Mouse (Mus musculus) retina, adult 2 months (tissue): ENCODE data around the gene Crkl.
"Not testable (repeated sequence)": the region's sequence is repeated elsewhere in the genome, so short reads cannot be mapped to it uniquely, and the experiment has no call there.

ENCODE experiments used
- DNase-seq: peaks from one replicate; pipeline ENCODE4 v3.0.0-alpha.2; 2012; ENCODE audit warnings: low read depth, low spot score

The Crkl gene

DNA sequence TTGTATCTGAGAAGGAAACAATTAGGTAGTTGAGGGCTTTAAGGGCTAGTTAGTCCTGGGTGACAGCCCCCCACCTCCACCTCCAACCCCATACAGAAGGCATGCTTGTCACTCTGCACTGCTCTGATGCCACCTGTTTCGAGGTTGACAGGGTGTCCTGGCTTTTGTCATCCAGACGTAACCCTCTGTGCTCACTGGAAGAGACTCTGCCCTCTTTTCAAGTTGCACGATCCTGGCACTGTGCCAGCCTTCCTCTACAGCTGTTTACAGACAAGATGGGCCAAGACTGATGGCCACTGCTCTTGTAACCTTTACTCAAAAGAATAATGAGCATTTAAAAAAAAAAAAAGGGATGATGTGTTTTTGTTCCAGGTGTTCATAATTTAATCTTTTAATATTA lies 34.7 kb downstream of the Crkl start:
- no peak for DNase-seq

DNA sequence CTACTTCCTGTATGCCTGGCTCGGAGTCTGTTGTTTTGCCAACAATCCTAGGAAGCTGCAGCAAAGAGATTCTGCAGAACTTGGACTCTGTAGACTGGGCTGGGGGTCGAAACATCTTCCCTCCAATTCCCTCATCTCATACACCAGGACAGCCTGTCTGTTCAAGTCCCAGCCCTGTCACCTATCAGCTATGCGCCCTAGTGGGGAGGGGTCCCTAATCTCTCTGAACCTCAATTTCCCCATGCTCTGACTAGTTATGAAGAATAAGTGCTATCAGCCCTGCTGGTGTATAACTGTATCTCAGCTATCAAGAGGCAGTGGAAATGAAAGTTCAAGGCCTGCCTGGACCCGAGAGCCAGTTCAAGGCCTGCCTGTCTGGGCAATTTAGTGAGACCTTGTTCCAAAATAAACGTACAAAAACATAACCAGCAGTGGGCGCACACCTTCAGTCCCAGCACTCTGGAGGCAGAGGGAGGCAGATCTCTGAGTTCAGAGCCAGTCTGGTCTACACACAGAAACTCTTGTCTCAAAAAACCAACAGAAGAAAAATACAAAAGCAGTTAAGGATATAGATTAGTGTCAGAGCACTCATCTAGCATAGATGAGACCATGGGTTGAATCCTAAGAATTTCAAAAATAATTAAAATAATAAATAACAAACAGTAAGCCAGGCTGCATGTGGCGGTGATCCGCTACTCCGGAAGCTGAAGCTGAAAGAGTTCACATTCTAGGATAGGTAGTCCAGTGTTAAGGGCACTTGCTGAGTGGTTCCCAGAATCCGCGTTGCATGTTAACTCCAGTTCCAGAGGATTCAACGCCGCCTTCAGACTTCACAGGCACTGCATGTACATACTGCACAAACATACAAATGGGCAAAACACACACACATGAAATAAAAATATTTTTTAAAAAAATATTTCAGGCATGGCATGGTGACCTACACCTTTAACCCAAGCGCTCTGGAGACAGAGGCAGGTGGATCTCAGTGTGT lies 37.0 kb downstream of the Crkl start:
- no peak for DNase-seq

DNA sequence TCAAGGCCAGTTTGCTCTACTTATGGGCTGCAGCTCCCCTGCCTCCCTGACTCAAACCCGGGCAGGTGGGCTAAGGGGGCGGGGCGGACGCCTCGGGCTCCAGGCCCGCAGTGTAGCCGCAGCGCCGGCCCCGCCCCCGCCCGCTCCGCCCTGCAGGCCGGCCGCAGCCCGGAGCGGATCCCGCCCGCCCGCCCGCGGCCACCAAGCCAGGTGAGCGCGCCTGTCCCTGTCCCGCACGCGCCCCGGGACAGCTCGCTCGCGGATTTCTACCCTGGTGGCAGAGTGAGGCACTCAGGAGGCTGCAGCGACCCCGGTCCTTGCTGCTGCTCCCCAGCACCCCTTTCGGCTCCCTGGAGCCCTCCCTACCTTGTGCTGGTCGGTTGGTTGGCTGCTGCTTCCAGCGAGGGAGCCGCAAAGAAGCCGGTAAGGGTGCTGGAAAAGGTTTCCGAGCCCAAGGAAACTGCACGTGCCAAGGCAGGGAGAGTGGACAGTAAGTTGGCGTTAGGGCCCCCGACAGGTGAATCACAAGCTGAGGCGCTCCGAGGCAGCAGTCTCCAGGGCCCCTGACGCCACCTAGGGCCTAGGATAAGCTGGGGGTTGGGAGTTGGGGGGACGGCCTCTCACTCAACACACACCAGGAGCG lies 37.8 kb downstream of the Crkl start, which contains the start of gene Aifm3:
Gene Aifm3, plus strand, starts transcription at position 143 of the 643 bp plus-strand sequence.
- no peak for DNase-seq

DNA sequence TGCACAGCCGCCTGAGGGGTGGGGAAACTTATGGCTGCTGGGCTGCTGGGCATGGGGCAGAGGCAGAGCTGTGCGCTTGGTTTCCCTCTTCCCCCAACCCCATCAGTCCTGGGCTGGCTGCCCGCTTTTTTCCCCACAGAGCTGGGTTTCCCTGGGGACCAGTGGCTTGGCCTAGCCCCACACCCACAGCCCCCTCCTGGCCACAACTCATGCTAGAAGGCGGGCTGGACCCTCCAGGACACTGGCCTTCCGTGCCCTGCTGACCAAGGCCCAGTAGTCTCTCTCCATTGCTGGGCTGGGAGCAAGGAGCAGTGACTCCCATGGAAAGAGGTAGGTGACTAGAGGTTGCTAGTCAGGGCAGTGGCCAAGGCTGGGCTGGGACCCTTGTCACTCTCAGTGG lies 39.4 kb downstream of the Crkl start:
- DNase-seq, result no peak

DNA sequence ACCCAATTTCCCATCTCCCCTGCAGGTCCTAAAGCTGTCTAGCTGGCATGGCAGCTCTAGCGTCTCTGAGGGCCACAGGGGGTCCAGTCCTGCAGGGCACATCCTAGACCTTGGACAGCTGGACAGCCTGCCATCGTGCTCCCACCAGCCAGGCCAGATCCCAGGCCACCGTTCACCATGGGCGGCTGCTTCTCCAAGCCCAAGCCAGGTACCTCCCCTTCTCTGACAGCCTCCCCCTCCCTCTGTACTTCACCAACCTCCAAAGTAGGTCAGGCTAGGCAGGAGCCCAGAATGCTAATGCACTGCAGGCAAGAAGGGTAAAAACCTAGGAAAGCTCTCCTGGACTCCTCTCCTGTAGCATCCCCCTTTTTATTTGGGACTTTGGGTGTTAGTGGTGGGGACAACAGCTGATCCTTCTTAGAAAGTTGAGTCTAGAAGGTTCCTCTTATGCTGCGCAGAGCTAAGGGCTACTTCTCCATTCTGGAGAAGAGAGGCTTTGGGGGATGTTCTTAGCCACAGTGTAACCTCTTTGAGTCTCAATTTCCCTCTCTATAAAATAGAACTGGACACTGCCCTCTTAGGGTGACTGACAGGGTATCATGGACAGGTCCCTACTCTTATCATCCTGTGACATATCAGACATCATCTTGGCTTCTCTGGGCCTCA lies 40.2 kb downstream of the Crkl start:
- DNase-seq, result no peak

DNA sequence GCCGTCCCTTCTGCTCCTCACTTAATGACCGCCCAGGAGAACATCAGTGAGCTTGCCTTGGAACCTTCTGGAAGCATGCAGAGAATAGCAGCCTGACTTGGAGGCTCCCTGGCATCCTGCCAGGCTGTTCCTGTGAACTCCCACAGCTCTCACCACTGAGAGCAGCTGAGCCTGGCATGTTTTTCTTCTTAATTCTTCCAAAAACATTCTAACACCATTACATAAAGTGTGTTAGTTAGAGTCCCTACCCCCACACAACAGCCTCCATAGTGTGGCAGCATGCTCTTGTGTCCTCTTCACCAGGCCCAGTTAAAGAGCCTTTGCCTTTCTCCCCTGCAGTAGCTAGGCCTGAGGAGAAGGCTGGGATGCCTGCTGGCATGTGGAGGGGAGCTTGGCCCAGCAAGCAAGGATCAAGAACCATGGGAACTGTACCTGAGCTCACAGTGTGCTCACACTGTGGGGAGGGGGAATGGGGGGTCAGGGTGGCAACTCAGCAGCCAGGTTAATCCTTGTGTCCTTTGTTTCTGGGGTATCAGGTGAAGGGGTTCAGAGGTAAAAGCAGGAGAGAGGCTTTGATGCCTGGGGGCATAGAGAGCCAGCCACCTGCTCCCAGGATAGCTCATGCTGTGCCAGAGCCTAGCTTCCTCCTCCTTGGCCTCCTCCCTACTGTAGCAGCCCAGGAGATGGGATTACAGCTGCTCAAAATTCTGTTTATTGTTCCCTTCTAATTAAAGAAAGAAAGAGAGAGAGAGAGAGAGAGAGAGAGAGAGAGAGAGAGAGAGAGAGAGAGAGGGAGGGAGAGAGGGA lies 44.9 kb downstream of the Crkl start:
- DNase-seq, result no peak

DNA sequence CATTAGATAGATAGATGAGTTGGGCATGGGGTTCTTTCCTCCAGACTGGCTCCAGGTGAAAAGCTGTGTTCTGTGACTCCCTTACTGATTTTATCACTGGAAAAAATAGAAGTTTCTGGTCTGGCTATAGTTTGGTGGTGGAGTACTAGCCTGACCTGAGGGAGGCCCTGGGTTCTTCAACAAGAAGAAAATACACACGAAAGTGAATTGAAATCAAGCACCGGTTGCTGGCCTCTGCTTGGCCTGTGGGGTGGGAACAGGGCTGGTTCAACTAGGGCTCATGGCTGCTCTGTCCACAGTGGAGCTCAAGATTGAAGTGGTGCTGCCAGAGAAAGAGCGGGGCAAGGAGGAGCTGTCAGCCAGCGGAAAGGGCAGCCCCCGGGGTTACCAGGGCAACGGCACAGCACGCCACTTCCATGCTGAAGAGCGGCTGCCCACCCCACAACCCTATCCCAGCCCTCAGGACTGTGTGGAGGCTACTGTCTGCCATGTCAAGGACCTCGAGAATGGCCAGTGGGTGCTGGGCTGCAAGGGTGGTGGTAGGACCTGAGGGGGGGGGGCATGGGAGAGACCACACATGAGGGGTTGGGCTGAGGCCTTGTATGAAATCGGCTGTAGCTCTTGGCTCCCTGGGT lies 47.6 kb downstream of the Crkl start:
- DNase-seq, result no peak

DNA sequence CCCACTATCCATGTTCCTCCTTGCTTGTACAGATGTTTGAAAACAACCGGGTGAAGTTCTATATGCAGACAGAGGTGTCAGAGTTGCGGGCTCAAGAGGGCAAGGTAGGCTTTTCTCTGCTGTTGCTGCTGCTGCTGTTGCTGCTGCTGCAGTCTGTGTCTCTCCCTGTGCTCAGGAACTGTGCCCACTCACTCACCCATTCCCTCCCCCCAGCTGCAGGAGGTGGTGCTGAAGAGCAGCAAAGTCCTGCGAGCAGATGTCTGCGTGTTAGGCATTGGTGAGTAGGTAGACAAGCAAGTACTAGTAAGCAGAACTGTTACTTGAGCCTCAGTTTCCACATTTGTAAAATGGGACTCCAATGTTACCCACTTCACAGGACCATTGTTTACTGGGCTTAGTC lies 50.9 kb downstream of the Crkl start:
- no peak for DNase-seq

DNA sequence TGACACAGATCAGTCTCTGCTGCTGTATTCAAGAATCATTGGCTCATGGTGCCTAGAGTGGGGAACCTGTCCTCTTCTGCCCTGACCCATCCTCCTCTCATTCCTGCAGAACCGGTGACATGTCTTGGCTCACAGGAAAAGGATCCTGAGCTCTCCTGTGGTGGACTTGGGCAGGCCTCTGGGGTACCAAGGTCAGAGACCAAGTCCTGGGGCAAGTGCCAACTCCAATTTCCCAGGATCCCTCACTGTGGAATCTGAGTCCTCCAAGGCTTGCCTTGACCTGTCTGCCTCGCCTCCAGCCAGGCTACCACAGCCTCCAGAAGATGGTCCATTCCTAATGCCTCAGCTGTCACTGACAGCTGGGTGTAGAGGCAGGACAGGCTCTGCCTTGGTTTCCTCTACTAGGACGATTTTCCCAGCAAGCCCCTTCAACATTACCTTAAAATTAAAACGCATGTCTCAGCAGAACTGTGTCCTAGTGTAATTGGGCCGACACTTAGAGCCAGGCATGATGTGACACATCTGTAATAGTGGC lies 55.3 kb downstream of the Crkl start:
- DNase-seq, result no peak

DNA sequence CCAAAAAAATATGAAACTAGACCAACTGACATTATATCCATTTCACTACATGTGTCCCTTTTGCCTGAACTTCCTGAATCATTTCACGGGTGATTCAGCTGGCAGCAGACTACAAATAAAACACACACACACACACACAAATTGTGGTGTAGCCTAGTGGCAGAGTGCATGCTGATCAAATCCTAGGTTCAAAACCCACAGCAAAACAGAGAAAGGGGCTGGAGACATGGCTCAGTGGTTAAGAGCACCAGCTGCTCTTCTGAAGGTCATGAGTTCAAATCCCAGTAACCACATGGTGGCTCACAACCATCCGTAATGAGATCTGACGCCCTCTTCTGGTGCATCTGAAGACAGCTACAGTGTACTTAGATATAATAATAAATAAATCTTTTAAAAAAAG lies 56.2 kb downstream of the Crkl start:
- DNase-seq, result not testable (repeated sequence)

DNA sequence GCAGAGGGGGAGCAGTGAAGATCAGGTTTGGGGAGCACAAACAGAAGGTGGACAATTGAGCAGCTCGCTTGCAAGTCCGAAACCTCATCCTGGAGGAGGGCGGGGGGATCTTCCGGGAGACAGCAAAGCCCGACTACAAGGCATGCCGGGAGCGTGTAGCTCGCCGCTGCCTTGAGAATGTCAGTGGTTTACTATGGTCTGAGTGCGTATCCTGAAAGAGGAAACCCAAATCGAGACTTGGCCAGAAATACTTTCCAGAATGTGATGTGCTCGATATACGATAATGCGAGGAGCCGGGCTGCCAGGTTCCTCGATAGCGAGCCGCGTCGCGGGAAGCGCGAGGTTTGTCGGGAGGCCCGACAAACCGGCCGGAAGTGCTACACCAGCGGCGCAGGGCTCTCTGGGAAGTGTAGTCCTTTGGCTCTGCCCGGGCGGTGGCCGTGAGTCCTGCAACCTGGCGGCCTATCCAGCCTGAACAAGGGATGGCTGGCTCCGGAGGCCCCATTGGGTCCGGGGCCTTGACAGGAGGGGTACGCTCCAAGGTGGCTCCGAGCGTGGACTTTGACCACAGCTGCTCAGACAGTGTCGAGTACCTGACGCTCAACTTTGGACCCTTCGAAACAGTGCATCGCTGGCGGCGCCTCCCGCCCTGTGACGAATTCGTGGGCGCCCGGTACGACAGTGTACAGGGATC lies 56.9 kb downstream of the Crkl start, which contains the start of gene Lztr1:
Gene Lztr1, plus strand, starts transcription at position 143 of the 694 bp plus-strand sequence.
- DNase-seq, result peak; percentile 74

DNA sequence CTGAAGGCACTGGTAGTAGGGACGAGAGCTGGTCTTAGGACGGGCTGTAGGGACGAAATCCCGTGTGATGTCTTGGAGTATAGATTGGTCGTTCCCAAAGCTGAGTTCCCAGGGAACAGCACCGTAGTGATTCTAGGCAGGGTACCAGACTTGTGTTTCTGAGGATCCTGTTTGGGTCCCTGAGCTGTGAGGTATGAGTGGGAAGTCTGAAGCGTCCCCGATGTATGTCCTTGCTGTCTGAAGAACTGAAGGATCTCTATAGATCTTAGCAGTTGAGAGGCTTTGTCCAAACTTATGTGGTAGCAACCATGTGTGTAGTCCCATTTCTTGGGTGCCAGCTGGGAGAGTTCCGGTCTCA lies 57.4 kb downstream of the Crkl start:
- no peak for DNase-seq

DNA sequence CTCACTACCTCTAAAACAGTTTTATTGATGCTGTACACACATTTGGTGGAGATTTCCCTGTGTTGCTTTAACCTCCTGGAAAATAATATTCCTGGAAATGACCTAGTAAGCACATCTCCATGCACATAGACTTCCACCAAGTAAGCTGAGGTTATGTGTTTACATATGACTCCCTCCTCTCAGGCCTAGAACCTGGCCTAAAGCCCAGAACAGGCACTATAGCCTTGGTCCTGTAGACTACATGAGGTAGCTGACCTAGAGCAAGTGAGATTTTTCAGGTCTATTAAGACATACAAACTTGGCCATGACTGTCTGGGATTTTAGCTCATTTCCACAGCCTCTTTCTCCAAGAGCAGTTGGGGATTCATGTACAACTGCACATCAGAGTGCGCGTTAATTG lies 58.4 kb downstream of the Crkl start:
- DNase-seq, result no peak

DNA sequence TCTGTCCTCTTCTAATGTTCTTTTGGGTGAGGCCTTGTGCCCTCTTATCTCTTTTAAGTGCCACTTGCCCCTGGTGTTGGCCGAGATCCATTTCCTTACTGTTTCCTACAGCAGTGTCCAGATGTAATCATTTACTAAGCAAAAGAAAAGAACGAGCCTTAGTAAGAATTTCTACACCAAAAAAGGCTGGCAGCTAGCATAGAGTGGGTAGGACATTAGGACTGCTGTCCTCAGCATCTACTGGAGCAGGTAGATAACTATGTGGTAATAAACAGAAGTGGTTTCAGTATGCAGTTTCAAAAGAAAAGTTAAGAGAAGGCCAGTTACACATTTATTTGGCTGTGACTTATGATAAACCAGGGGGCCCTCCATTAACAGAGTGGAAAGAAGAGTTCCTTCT lies 58.9 kb downstream of the Crkl start:
- DNase-seq, result no peak

DNA sequence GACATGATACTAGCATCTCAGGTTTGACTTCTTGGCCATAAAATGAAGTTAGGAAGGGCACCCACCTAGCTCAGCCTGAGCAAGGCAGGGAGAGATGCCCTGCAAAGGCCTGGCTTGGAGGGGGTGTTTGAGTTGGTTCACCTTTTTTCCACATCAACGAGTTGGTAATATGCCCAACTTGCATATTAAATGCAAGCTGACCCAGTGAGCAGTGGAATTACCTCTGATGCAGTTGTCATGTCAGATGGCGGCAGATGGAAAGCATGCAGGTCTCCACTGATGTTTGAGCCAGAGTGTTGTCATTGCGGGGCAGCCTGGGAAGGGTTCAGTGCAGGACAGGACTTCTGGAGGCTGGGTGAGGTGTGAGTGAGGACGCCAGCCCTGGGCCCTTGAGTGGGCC lies 59.6 kb downstream of the Crkl start:
- DNase-seq, result no peak

DNA sequence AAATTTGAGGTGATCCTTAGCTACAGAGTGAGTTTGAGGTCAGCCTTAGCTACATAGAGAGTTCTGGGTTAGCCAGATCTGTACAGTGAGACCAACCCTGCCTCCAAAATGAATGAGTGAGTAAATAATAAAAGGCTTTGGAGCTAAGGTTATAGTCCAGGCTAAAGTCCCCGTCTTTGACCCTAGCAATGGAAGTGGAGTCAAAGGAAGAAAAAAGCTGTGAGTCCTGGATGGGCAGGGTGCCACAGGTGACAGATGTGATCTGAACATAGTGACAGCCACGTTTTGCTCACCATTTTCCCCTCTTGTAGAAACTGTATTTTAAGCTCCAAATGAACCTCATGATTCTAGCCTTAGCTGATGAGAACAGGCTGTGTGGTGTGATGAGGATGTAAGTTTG lies 67.1 kb downstream of the Crkl start:
- DNase-seq, result no peak

DNA sequence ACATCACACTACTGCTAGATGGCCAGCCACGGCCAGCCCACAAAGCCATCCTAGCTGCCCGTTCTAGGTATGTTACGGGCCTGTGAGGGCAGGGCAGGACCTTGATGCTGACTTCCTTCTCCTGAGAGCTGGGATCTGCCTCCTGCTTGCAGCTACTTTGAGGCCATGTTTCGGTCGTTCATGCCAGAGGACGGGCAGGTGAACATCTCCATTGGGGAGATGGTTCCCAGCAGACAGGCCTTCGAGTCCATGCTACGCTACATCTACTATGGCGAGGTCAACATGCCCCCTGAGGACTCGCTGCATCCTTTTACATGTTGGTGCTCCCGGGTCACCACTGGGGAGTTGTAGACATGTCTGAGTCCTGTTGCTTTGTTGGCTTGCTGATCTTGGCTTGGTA lies 72.4 kb downstream of the Crkl start:
- no peak for DNase-seq

DNA sequence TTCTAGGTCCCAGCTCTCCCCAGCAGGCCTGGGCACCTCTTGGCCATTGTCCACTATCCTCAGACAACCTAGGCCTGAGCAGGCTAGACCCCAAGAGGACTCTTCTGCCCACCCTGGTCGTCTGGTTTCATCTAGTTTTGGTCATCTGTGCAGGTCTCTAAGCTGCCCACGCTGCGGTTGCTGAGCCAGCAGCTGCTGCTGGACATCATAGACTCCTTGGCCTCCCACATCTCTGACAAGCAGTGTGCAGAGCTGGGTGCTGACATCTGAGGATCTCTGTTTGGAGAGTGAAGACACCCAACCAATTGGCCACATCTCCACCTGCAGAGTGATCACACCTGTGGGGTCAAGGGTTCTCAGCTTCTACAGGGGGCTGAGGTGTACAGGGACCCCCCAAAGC lies 73.7 kb downstream of the Crkl start:
- DNase-seq, result no peak

DNA sequence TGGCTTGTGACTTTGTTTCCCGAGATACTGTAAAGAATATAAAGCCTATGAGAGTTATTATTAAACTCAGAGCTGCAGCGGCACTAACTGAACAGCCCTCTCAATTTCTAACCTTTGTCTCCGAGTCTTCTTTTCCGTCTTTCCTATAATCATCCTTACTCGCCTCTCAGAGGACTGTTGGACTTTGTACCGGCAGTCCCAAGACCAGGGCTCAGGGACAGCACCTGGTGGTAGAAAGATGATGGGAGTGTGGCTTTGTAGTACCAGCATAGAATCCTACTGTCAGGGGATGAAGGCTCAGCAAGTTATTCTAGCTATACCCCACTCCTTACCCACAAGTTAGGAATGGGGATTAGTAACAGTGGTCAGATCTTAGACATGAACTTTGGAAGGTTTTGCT lies 74.4 kb downstream of the Crkl start:
- DNase-seq, result no peak

DNA sequence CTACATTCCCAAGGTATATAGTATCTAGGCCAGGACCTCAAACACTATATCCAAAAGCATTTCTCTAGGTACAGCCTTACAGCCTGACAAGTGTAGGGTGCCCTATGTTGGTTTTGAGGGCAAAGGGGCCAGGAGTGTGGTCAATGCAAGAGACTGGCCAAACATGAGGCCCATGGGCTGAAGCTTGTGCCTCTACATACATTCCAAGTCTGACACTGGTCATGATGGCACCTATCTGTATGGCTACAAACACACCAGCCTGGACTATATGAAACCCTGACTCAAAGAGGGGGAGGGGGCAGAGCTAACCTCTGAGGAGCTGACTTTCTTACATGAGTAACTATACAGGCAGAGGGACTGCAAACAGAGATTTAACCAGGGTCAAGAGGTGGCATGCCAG lies 75.8 kb downstream of the Crkl start:
- DNase-seq, result no peak
